Mouse (Mus musculus): ENCODE data around the gene Sec23a. TPM values are rescaled to one million over a fixed set of nuclear protein-coding genes. Genes with fewer than 3 reads are reported as not detected.

Sec23a gene
- polyA plus RNA-seq, 1 experiment from 2014 or later = 25.7 TPM

GRCm38 (mm10) chr12:58920775-58921174 lies 91.0 kb downstream of the Sec23a start:
- H3K36me3 ChIP-seq (replicated peaks) = no peaks in the 10 kb centered on the region
- ATAC-seq (ENCODE audit: insufficient read depth) = no peak
- WGBS (ENCODE audit: insufficient replicate concordance) = 26% methylated on average over 6 of the region's 6 CpGs
- no peak overlapping the region for H3K4me3 ChIP-seq (replicated peaks)
- no peak overlapping the region for H3K27ac ChIP-seq (replicated peaks)
- H3K9ac ChIP-seq = no peak overlapping the region
- H3K4me2 ChIP-seq = no peak overlapping the region
- H3K4me1 ChIP-seq (replicated peaks) = no peaks in the 10 kb centered on the region
- no peaks in the 10 kb centered on the region for H3K9me3 ChIP-seq (replicated peaks)
- no peaks in the 10 kb centered on the region for H3K27me3 ChIP-seq

- Histone ChIP-seq H3K9me3 (replicated peaks) (no peaks in the 10 kb centered on the region), H3K9ac (no peak overlapping the region), H3K4me1 (replicated peaks) (no peaks in the 10 kb centered on the region), H3K27me3 (no peaks in the 10 kb centered on the region), H3K4me3 (replicated peaks) (no peak overlapping the region), H3K36me3 (replicated peaks) (no peaks in the 10 kb centered on the region), H3K4me2 (no peak overlapping the region), H3K27ac (replicated peaks) (no peak overlapping the region)
- 64% methylated on average over 3 of the region's 3 CpGs for WGBS (ENCODE audit: insufficient replicate concordance)
- no peak for ATAC-seq (ENCODE audit: insufficient read depth)
Observed at GRCm38 (mm10) chr12:58919516-58919915, 92.3 kb downstream of the Sec23a start.

GRCm38 (mm10) chr12:58909826-58910225 lies 102.0 kb downstream of the Sec23a start:
- Histone ChIP-seq H3K27ac (replicated peaks) (no peak overlapping the region), H3K4me3 (replicated peaks) (no peak overlapping the region), H3K9me3 (replicated peaks) (no peaks in the 10 kb centered on the region), H3K4me2 (no peak overlapping the region), H3K36me3 (replicated peaks) (no peaks in the 10 kb centered on the region), H3K9ac (no peak overlapping the region), H3K27me3 (no peaks in the 10 kb centered on the region), H3K4me1 (replicated peaks) (no peaks in the 10 kb centered on the region)
- WGBS (ENCODE audit: insufficient replicate concordance) = 71% methylated on average over 4 of the region's 4 CpGs
- ATAC-seq (ENCODE audit: insufficient read depth) = no peak

Other genes starting within 250 kb of the Sec23a start
- 15.7 and 17.7 TPM in 2 replicates for gene Gemin2, start 1.4 kb upstream of the Sec23a start, polyA plus RNA-seq (2015; fragmentation: Nextera tagmentation; extraction: Ambion mirVana)
- 46.7 and 50.4 TPM in 2 replicates for gene Trappc6b, start 49.5 kb upstream of the Sec23a start, polyA plus RNA-seq (2015; fragmentation: Nextera tagmentation; extraction: Ambion mirVana)
- gene Pnn, start 54.9 kb upstream of the Sec23a start, polyA plus RNA-seq (2015; fragmentation: Nextera tagmentation; extraction: Ambion mirVana) = 28.5 and 34.7 TPM in 2 replicates
- 45.0 and 46.1 TPM in 2 replicates for gene Mia2, start 83.8 kb upstream of the Sec23a start, polyA plus RNA-seq (2015; fragmentation: Nextera tagmentation; extraction: Ambion mirVana)
- 7.6 and 7.8 TPM in 2 replicates for gene Fbxo33, start 207.7 kb upstream of the Sec23a start, polyA plus RNA-seq (2015; fragmentation: Nextera tagmentation; extraction: Ambion mirVana)